In genomic region chr12:12610861-12611260, GRCm38 (mm10) we compare ENCODE assay signal across 21 mouse cellular contexts.
DNase-seq lines count a peak whose midpoint lies in the region; ATAC-seq lines count a peak whose summit lies in the region.
"Had no signal": no experiment of that assay in that cellular context is flagged by ENCODE, and none has a peak within 500 bp of the region (broad histone marks: within the 10 kb centered on the region; RNA-seq: fewer than 3 reads in every experiment).

No protein-coding gene starts in this region.

- H3K9me3 ChIP-seq in midbrain, embryonic 12.5 days = no peaks in the 10 kb centered on the region
- no peaks in the 10 kb centered on the region for H3K9me3 ChIP-seq in midbrain, embryonic 13.5 days
- no peaks in the 10 kb centered on the region for H3K9me3 ChIP-seq in hindbrain, embryonic 12.5 days (replicated peaks)
- H3K9me3 ChIP-seq in kidney, embryonic 14.5 days (ENCODE audit: control insufficient read depth, low read length) = no peaks in the 10 kb centered on the region
- H3K9me3 ChIP-seq: forebrain, embryonic 13.5 days; liver, embryonic 12.5 days had no signal

- peak; percentile 72 for ATAC-seq in midbrain, embryonic 12.5 days (ENCODE audit: low FRiP score, low read depth)
- no peak for ATAC-seq in midbrain, embryonic 13.5 days
- ATAC-seq in hindbrain, embryonic 12.5 days (ENCODE audit: low FRiP score) = peak; percentile 68
- no peak for ATAC-seq in kidney, embryonic 14.5 days (ENCODE audit: low FRiP score, low TSS enrichment)
- ATAC-seq: CD4-positive, CD25-positive, alpha-beta regulatory T cell, adult 4 months; forebrain, embryonic 13.5 days; liver, embryonic 12.5 days had no signal

- no peaks in the 10 kb centered on the region for H3K36me3 ChIP-seq in midbrain, embryonic 12.5 days
- no peaks in the 10 kb centered on the region for H3K36me3 ChIP-seq in midbrain, embryonic 13.5 days
- H3K36me3 ChIP-seq in hindbrain, embryonic 12.5 days = no peaks in the 10 kb centered on the region
- H3K36me3 ChIP-seq in kidney, embryonic 14.5 days (ENCODE audit: control insufficient read depth, insufficient read depth, low read length) = no peaks in the 10 kb centered on the region
- H3K36me3 ChIP-seq: liver, embryonic 12.5 days had no signal

- 51% methylated on average over 4 of the region's 4 CpGs for WGBS in midbrain, embryonic 12.5 days
- WGBS in midbrain, embryonic 13.5 days = 56% methylated on average over 4 of the region's 4 CpGs
- WGBS in hindbrain, embryonic 12.5 days = 49% methylated on average over 4 of the region's 4 CpGs
- 78% methylated on average over 4 of the region's 4 CpGs for WGBS in kidney, embryonic 14.5 days

- no peak overlapping the region for H3K27ac ChIP-seq in midbrain, embryonic 12.5 days (replicated peaks)
- H3K27ac ChIP-seq in midbrain, embryonic 13.5 days = no peak overlapping the region
- H3K27ac ChIP-seq in hindbrain, embryonic 12.5 days = no peak overlapping the region
- H3K27ac ChIP-seq in kidney, embryonic 14.5 days (ENCODE audit: low read depth, low read length) = no peak overlapping the region
- H3K27ac ChIP-seq: forebrain, embryonic 13.5 days; heart, adult 2 months; layer of hippocampus, adult 2 months; liver, embryonic 12.5 days had no signal

- H3K4me3 ChIP-seq in midbrain, embryonic 12.5 days = no peak overlapping the region
- no peak overlapping the region for H3K4me3 ChIP-seq in midbrain, embryonic 13.5 days (replicated peaks)
- no peak overlapping the region for H3K4me3 ChIP-seq in hindbrain, embryonic 12.5 days
- H3K4me3 ChIP-seq in kidney, embryonic 14.5 days (ENCODE audit: low read length) = no peak overlapping the region
- H3K4me3 ChIP-seq: forebrain, embryonic 13.5 days; heart, adult 2 months; layer of hippocampus, adult 2 months; liver, embryonic 12.5 days had no signal

- DNase-seq in cerebellum, postnatal 14 days = peak; percentile 56 to 59
- DNase-seq in cerebellum, adult 9-10 months = no peak
- DNase-seq in retina, postnatal 7 days (ENCODE audit: low read depth, low spot score) = peak; percentile 31
- DNase-seq in liver = no peak
- DNase-seq: adrenal gland, postnatal 14 days; gastrocnemius, postnatal 10 days; heart, adult 2 months; heart, postnatal 36 days; kidney, adult 2 months; kidney, postnatal 14 days; lung, adult 2 months; lung, postnatal 4 days; thymus, postnatal 4 days had no signal

- H3K4me1 ChIP-seq in midbrain, embryonic 12.5 days = no peaks in the 10 kb centered on the region
- peaks cover 6% of the 10 kb centered on the region for H3K4me1 ChIP-seq in midbrain, embryonic 13.5 days (replicated peaks)
- H3K4me1 ChIP-seq in hindbrain, embryonic 12.5 days = peaks cover 5% of the 10 kb centered on the region; the same call in 1 of the 2 replicates
- H3K4me1 ChIP-seq in kidney, embryonic 14.5 days (ENCODE audit: control insufficient read depth, insufficient read depth, low read length) = no peaks in the 10 kb centered on the region
- H3K4me1 ChIP-seq: forebrain, embryonic 13.5 days; liver, embryonic 12.5 days had no signal

- H3K9ac ChIP-seq in midbrain, embryonic 12.5 days (replicated peaks) = no peak overlapping the region
- no peak overlapping the region for H3K9ac ChIP-seq in midbrain, embryonic 13.5 days (replicated peaks)
- no peak overlapping the region for H3K9ac ChIP-seq in hindbrain, embryonic 12.5 days
- H3K9ac ChIP-seq in kidney, embryonic 14.5 days (ENCODE audit: low read depth, low read length) = no peak overlapping the region
- H3K9ac ChIP-seq: forebrain, embryonic 13.5 days; liver, embryonic 12.5 days had no signal

- H3K27me3 ChIP-seq in midbrain, embryonic 12.5 days = no peaks in the 10 kb centered on the region
- H3K27me3 ChIP-seq in midbrain, embryonic 13.5 days = no peaks in the 10 kb centered on the region
- H3K27me3 ChIP-seq in hindbrain, embryonic 12.5 days = no peaks in the 10 kb centered on the region
- H3K27me3 ChIP-seq in kidney, embryonic 14.5 days (ENCODE audit: control insufficient read depth, insufficient read depth, low read length) = no peaks in the 10 kb centered on the region
- H3K27me3 ChIP-seq: forebrain, embryonic 13.5 days; liver, embryonic 12.5 days had no signal

- H3K4me2 ChIP-seq in midbrain, embryonic 12.5 days (replicated peaks) = no peak overlapping the region
- no peak overlapping the region for H3K4me2 ChIP-seq in midbrain, embryonic 13.5 days (replicated peaks)
- no peak overlapping the region for H3K4me2 ChIP-seq in hindbrain, embryonic 12.5 days (replicated peaks)
- H3K4me2 ChIP-seq in kidney, embryonic 14.5 days (replicated peaks; ENCODE audit: low read depth, low read length) = no peak overlapping the region
- H3K4me2 ChIP-seq: forebrain, embryonic 13.5 days; liver, embryonic 12.5 days had no signal

Comparison
In these comparisons a context has a peak if more than half of its experiments do, and no peak if none do; other contexts are left out.
1. DNase-seq: peak in cerebellum, postnatal 14 days (2 of 2) and retina, postnatal 7 days (single experiment); none in cerebellum, adult 9-10 months (single experiment) and liver (single experiment).
2. ATAC-seq: peak in midbrain, embryonic 12.5 days (single experiment) and hindbrain, embryonic 12.5 days (single experiment); none in midbrain, embryonic 13.5 days (single experiment) and kidney, embryonic 14.5 days (single experiment).